Mouse (Mus musculus) Patski (cell line): Measurements from ENCODE around the gene Cyba. TPM values are rescaled to one million over a fixed set of nuclear protein-coding genes. Genes with fewer than 3 reads are reported as not detected.
A peak's percentile ranks its signal among the peaks of the same experiment; 100 is the strongest.

Source experiments
- ATAC-seq: fragments of 100-300 bp; one replicate; pipeline ENCODE4 v1.8.0; 2021
- CTCF ChIA-PET: fragments of 350-600 bp; sonication (Branson Sonifier 250); formaldehyde crosslinking; loops from one replicate; lab custom pipeline; 2022; ENCODE audit warnings: inconsistent platforms; lab: Charles Lee
- POLR2A ChIA-PET: fragments of 350-600 bp; sonication (Branson Sonifier 250); formaldehyde crosslinking; loops from one replicate; lab custom pipeline; 2022; ENCODE audit warnings: antibody characterized with exemption, inconsistent platforms; lab: Charles Lee
- DNase-seq: peaks from one replicate; pipeline ENCODE4 v3.0.0-alpha.2; 2011; ENCODE audit warnings: low read depth, low spot score
- H3K27me3 ChIP-seq: fragments of 371-371 bp; one replicate; pipeline ENCODE4 v1.5.1; 2021
- CTCF ChIP-seq: fragments of 100-300 bp; IDR thresholded peaks from one replicate; pipeline ENCODE4 v1.5.1; 2021
- in situ Hi-C: fragments of 300-500 bp; cut with MboI; formaldehyde crosslinking; loops from 3 replicates; pipeline ENCODE4 v1.11.1; 2018; ENCODE audit warnings: low pct_unique_long_range_greater_than_20kb, mixed read lengths
- polyA plus RNA-seq: library from polyadenylated mRNA; unstranded; gene quantifications from one replicate; pipeline ENCODE4 v1.2.3, GENCODE M21; 2021

Gene Cyba
- polyA plus RNA-seq, 1 experiment from 2014 or later = 288 TPM

DNA sequence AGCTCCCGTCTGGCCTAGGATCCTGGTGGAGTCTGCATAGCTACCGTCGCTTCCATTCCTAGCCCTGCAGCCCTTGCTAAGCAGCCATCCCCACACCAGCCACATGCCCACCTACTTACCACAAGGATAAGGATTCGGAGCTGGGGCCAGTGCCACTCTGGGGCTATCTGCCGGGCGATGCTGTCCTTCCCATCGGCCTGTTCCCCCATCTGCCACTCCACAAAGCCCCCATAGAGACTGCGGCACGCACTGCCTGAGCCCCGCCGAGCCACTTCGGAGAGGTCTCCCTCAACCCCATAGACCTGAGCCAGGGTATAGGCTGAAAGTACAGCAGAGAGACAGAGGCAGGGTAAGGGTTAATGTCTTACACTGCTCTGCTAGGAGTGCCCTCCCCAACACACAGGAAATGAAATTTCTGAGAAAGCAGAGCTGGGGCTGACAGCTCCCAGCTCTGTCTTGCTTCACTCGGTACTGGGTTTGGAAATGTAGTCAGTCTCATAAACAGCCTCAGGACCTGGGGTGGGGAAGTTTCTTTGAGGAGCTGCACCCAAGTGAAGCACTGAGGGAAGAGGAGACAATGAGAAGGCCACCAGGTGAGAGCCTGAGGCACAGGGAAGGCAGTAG lies 5.1 kb upstream of the Cyba start:
- no peak for ATAC-seq
- POLR2A ChIA-PET = no interaction called here
- TF ChIP-seq CTCF = no peak
- DNase-seq = no peak
- CTCF ChIA-PET = no interaction called here
- H3K27me3 ChIP-seq = no peaks in the 10 kb centered on the region
- in situ Hi-C loops = no loop called here

DNA sequence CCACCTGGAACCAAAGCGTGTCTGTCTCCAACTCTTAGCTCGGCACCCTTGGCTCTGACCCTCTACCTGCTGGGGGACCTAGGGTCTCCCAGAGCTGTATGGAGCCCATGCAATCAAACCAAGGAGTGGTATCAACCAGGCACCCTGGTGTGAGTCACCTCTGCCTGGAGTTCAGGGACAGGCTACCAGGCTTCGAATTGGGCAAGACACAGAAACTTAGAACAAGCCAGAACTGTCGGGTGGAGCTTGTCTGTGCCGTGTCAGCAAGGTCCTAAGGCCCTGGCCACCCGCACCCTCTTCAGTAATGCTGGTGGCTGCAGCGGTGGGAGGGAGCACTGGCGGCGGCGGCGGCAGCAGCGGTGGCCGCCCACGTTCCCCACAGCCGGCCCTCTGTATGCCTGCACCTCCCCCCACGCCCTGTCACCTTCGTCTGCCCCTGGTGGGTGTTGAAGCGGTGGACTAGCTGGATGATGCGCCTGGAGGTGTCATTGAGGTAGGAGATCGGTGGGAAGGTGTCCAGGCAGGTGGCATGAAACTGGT lies 3.9 kb upstream of the Cyba start:
- POLR2A ChIA-PET = no interaction called here
- no peak for ATAC-seq
- no peak for DNase-seq
- in situ Hi-C loops = no loop called here
- TF ChIP-seq CTCF = no peak
- CTCF ChIA-PET = no interaction called here
- H3K27me3 ChIP-seq = no peaks in the 10 kb centered on the region

DNA sequence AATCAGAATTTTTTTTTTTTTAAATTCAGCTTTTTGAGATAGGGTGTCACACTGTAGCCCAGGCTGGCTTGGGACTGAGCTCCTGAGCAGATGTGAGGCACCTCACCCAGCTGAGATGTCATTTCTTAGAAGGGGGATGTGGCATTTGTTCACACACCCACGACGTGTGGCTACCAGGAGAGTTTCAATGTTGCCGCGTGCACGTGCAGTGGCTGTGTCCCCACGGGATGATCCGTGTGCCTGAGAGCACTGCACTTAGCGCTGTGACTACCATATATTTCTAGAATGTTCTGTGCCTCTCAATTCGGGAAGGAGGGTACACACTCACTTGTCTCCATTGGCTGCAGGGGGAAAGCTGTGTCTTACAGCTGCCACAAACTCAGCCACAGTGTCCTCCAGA lies 3.4 kb upstream of the Cyba start:
- H3K27me3 ChIP-seq = no peaks in the 10 kb centered on the region
- ATAC-seq (no peak), DNase-seq (no peak)
- TF ChIP-seq CTCF = no peak
- ChIA-PET CTCF (interaction anchor here (0.8 kb wide), 1 partner anchor 32 kb away, joined by 3 read pairs; no protein-coding TSS in a partner anchor), POLR2A (no interaction called here)
- in situ Hi-C loops = no loop called here

- ATAC-seq (no peak), DNase-seq (no peak)
- no peak for TF ChIP-seq CTCF
- in situ Hi-C loops = no loop called here
- POLR2A ChIA-PET = no interaction called here
- no peaks in the 10 kb centered on the region for H3K27me3 ChIP-seq
- CTCF ChIA-PET = interaction anchor here (0.8 kb wide), 1 partner anchor 32 kb away, joined by 3 read pairs; no protein-coding TSS in a partner anchor
These were observed 2.6 kb upstream of the Cyba start for GRCm38 (mm10) chr8:122435375-122435774.

- DNase-seq (no peak), ATAC-seq (no peak)
- in situ Hi-C loops = no loop called here
- TF ChIP-seq CTCF = no peak
- POLR2A ChIA-PET = interaction anchor here (1.1 to 2.7 kb wide), 3 partner anchors 9 to 143 kb away, joined by 3 to 11 read pairs (median 4); partner anchors contain the start of genes Aprt and Mvd
- CTCF ChIA-PET = interaction anchor here (1.8 kb wide), 1 partner anchor 10 kb away, joined by 4 read pairs; the partner anchor contains the start of gene Mvd
- H3K27me3 ChIP-seq = no peaks in the 10 kb centered on the region
These were observed 657 bp upstream of the Cyba start for GRCm38 (mm10) chr8:122433269-122433905.

- TF ChIP-seq CTCF = no peak
- H3K27me3 ChIP-seq = no peaks in the 10 kb centered on the region
- peak; percentile 28 for ATAC-seq
- ChIA-PET POLR2A (interaction anchor here (1.4 to 2.7 kb wide), 3 partner anchors 10 to 43 kb away, joined by 3 to 11 read pairs (median 7); partner anchors contain the start of genes Il17c and Mvd), CTCF (interaction anchor here (1.8 kb wide), 1 partner anchor 11 kb away, joined by 4 read pairs; the partner anchor contains the start of gene Mvd)
- in situ Hi-C loops = no loop called here
- no peak for DNase-seq
These were observed 862 bp downstream of the Cyba start for GRCm38 (mm10) chr8:122431694-122432442.

DNA sequence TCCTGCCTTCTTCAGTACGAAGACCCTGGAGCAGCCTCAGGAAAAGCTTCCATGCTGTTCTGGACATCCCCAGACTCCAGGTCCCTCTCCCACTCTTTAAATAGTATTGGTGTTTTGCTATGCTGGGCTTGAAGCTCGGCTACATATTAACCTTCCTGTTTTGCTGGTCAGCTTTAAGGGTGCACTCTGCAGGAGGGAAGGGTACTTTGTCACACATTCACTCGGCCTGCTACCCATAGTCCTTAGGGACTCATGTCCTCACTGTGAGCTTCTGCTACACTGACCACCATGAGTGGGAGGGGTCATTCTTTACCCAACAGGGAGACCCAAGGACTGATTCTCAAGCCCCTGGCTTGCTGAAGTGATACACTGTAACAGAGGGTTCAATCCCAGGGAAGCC lies 2.1 kb downstream of the Cyba start:
- no peak for DNase-seq
- H3K27me3 ChIP-seq = no peaks in the 10 kb centered on the region
- no peak for TF ChIP-seq CTCF
- CTCF ChIA-PET = no interaction called here
- no peak for ATAC-seq
- POLR2A ChIA-PET = interaction anchor here (1.6 kb wide), 1 partner anchor 18 kb away, joined by 3 read pairs; no protein-coding TSS in a partner anchor
- in situ Hi-C loops = no loop called here

DNA sequence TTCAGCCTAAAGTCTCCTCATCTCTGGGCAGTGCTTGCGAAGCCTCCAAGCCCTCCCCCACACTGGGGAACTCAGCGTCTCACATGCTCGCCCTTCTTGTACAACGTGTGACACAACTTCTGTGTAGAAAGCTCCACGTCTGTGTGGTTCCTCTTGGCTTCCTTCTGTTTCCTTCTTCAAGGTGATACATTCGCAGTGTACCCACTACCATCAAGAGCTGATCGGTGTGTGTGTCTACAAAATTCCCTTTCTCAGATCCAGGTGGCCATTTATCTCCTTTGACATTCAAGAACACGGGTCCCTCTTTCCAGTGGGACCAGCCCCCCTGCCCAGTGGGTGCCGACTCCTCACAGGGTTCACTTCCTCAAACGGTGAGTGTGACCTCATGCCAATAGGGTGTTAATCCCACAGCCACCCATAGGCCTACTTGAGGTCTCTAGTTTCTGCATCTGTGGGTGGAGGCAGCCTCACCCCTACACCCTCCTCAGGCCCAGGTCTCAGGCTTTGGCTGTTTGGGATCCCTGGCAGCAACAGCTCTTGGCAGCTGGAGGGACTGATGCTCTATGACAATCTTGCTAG lies 2.6 kb downstream of the Cyba start:
- H3K27me3 ChIP-seq = no peaks in the 10 kb centered on the region
- ATAC-seq (no peak), DNase-seq (no peak)
- TF ChIP-seq CTCF = no peak
- ChIA-PET CTCF (no interaction called here), POLR2A (interaction anchor here (1.6 kb wide), 1 partner anchor 17 kb away, joined by 3 read pairs; no protein-coding TSS in a partner anchor)
- in situ Hi-C loops = no loop called here

- H3K27me3 ChIP-seq = no peaks in the 10 kb centered on the region
- TF ChIP-seq CTCF = no peak
- DNase-seq (no peak), ATAC-seq (no peak)
- ChIA-PET POLR2A (interaction anchor here (1.0 kb wide), 1 partner anchor 16 kb away, joined by 3 read pairs; no protein-coding TSS in a partner anchor), CTCF (no interaction called here)
- in situ Hi-C loops = no loop called here
These were observed 4.6 kb downstream of the Cyba start for GRCm38 (mm10) chr8:122428163-122428562.

DNA sequence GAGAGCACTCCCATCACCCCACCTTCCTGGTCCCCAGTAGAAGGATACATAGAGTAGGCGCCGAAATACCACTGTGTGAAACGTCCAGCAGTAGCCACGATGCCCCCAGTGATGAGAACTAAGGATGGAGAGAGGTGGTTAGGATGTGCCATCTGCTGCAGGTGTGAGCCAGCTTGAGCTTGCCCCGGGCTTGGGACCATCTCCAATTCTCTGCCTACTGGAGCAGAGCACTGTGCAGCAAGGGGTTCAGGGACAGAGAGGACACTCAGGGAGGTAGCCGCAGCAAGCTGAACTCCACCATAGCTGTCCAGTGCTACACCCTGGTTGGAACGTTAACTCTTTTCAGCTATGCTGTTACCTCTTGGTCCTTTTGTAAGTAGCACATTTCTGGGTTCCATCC lies 5.1 kb downstream of the Cyba start:
- POLR2A ChIA-PET = interaction anchor here (1.0 kb wide), 1 partner anchor 16 kb away, joined by 3 read pairs; no protein-coding TSS in a partner anchor
- CTCF ChIA-PET = no interaction called here
- no peak for DNase-seq
- no peak for ATAC-seq
- in situ Hi-C loops = no loop called here
- H3K27me3 ChIP-seq = no peaks in the 10 kb centered on the region
- TF ChIP-seq CTCF = no peak
